Mouse (Mus musculus) cerebellum, adult 18-20 months (tissue): ENCODE measurements around the gene Sstr5.

Experiments
- DNase-seq, 2 experiments: peaks; one replicate each; pipeline ENCODE4 v3.0.0; 2021

Sstr5 gene

DNA sequence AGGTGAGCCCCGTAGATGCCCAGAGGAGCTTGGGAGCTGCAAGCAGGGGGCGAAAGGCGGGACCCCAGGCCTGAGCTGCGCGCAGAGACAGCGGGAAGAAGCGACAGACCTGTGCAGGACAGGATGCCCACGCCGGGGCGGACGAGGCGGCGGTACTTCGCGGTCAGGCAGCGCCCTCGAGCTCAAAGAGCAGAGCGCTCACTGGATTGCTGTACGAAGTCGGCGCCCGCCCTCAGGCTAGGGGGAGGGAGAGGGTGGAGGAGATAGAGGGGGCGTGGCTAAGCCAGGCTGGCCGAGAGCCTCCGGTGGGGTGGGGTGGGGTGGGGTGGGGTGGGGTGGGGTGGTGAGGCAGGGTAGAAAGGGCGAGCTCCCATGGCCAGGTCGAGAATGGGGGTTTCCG lies at the start of gene Sstr5:
Gene Sstr5 (minus strand): TSS at position 276 of the 400 bp plus-strand sequence.
- DNase-seq, result no peak

DNA sequence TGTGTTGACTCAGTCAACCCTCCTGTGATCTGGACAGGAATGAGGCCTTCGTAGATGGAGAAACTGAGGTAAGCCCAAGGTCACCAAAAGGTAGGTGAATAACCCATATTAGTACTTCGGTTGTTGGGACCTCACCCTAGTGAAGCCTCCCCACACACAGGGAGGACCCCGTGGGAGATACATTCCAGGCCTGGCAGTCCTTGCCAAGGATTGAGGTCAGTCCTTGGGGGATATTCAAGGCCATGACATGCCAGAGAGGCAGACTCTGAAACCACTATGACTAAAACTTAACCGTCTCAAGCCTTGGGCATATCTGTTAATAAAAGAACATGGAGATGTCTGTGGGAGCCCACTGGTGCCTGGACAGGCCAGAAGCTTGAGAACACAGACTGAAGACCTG lies 44.7 kb upstream of the Sstr5 start:
- no peak for DNase-seq

DNA sequence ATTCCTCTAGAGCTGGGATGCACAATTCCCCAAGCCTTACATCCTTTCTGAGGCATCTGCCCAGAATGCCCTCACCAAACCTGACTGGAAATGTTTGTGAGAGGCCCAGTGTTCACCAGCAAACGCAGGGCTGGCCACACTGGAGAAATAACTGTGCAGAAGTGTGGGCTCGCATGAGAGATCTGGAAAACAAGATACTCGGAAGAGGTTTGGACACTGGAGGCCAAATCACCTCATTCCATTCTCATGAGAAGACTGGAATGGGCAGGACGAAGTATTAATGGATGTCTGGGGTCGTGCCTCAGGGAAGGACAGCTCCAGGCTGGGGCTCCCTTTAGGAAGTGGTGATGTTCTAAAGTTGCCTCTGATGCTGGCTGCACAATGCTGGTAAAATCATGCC lies 43.6 kb upstream of the Sstr5 start:
- DNase-seq, result no peak

DNA sequence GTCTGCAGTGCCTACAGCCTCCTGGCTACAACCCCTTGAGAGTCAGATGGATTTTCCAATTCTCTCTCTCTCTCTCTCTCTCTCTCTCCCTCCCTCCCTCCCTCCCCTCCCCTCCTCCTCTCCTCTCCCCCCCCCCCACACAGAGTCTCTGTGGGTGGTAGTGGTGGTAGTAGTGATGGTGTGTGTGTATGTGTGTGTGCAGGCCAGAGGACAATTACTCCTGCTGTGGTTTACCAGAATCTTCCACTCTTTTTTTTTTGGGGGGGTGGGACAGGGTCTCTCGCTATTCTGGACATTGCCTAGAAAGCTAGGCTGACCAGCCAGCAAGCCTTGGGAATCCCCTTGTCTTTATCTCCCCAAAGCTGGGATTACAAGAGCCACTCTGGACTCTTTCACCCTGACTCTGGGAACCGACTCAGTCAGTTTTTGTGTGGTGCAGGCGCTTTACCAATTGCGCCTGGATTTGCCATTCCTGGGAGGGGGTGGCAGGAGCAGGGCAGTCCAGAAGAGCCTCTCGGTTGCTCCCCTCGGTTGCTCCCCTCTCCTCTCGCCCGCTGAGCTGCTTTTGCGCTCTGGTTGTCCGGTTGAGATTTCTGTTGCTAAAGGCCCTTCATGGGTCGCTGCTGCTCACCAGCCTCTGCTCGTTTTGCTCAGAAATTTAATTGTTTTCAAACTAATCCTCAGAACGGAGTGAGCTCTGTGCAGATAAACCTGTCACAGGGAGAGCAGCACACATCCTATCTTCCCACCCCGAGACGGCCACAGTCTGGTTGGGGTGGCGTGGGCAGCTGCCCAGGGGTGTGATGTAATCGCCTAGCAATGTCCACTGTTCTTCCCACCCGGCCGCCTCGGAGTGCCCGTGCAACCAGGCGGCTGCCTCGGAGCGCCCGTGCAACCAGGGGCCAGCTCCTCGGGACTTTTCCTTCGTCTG lies 42.1 kb upstream of the Sstr5 start:
- DNase-seq, result no peak

DNA sequence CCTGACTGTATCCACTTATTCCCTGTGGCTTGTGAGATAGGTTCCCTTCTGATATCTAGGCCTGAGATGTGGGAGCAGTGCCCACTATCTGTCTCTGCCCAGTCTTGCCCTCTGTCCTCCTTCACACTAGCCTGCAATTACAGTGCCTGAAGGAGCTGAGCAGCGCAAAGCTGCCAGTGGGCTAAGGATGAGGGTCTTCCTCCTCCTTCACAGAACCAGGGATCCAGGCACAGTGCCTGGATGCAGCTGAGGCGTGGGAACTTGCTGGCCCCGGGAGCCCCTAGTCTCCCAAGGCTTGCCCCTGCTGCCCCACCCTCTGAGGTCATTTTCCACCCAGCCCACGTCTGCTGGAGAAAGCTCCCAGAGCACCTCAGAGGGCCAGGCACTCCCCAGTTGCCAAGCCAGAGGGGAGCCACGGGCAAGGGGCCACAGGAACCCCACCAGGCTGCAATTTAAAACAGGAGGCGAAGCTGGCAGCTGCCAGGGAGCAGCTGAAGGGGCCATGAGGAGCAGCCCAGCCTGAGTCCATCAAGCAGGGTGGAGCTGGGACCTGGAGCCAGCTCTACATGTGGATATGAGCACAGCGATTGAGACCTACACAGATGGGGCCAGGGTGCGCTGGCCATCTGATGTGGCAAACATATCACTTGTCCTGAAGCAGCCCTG lies 33.4 kb upstream of the Sstr5 start:
- DNase-seq, result no peak

DNA sequence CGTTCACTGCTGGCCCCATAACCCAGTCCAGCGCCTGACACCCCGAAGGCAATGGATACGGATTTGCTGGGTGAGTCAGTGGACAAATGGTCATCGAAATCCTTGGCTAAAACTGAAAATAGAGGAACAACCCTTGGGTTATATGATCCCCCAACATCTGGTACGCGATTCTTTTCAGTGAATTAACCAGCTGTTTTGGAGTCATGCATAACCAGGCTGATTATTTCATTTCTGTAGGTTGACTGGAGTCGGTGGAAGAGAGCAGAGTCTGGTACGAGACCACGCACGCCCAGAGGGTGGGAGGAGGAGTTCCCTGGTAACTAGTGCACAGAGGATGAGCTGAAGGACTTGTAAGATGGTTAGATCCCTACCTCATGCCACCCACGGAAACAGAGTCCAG lies 25.0 kb upstream of the Sstr5 start:
- DNase-seq, result no peak

DNA sequence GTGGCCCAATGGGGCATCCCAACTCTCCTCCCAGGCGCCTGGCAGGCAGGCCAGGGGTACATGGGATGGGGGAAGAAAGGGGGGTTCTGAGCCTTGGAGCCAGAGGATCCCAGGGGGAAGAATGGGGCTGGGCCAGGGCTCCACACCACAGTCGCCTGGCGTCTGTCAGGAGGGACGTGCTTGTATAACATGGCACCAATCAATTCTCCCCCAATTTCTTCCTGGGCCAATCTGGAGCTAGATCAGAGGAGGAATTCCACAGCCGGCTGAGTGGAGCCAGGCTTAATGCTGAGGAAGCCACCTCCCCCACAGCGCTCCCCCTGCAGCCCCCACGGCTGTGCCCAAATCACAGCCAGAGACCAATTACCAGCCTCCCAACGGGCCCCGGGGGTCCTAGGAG lies 23.4 kb upstream of the Sstr5 start:
- no peak for DNase-seq

DNA sequence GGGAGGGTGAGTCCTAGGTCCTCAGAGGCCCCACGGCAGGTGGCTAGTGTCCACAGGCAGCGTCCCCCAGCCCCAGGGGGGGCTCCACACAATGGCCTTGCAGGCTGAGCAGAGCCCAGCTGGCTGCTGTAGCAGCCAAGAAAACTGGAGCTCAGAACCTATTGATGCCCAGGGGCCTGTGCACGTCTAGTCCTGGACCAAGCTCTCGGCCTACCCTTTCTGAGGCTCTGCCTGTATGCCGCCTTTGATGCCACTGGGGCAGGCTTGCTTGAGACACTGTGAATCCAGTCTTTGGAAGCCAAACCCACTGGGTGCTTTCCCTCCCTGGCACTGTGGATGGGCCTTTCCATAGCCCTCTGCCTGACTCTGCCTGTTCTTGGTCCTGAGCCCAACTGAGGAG lies 22.4 kb upstream of the Sstr5 start:
- DNase-seq, result peak in 1 of 2 experiments; percentile 11

DNA sequence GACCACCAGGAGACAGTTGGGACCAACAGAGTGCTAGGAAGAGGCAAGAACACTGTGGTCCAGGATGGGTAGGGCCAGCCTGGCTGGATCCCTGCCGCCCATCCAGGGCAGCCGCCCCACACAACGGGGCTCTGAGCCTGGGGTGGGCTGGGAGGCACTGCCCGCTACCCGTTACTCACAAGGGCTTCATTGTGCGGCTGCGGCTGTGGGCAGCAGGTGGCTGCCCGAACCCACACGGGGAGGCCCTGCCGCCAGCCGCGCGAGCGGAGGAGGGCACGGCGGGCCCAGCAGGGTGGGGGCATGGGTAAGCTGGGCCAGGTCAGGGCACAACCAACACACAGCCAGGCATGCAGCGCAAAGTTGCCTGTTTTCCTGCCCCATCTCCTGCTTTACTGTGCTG lies 21.1 kb upstream of the Sstr5 start:
- peak; percentile 13 to 25 for DNase-seq

DNA sequence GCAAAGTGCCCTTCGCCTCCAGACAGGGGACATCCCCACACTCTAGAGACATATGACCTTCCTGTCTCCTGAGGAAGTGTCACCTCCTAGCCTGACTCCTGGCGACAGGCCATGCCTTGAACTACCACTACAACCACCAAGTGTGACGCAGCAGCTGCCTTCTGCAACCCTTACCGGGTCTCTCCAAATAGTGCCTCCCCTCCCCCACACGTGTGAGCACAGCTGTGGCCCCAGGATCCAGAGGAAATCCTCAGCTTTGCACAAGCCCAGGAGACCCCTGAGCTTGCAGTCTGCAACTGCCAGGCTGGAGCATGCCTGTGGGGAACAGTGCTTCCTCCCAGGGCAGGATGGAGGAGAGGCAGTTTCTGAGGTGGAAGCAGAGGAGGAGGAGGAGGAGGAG lies 19.2 kb upstream of the Sstr5 start:
- DNase-seq, result no peak

DNA sequence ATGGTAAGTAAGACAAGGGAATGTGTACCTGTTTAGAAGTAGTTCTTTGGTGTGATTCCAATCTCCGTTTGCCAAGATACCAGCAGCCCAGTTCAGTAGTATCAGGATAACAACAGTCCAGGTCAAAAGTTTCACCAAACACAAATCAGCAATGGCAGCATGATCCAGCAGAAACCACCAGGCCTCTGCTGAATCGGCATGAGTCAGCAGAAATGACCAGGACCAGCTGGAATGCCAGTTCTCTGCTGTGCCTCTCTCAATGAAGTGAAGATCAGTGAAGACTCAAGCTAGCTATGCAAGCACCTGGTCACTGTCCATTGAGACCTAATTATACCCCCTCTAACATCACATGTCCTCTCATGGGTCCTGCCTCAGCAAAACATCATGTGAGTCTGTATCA lies 17.0 kb upstream of the Sstr5 start:
- DNase-seq, result no peak

DNA sequence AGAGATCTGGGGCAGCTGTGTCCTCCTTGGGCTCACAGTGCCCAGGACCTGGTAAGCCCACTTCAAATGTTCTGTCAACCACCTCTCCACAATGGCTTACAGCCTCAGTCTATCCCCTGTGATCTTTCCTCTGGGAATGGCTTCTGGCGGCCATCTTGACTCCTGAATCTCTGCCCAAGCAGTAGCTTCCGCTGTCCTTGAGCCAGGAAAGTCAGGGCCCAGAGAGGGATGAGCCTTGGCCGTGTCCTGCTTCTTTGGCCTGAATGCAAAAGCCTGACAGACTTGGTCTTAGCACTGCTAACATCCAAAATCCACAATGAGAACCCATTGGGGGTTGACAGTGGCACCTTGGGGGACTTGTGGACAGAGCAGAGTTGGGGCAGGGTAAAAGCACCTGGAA lies 14.8 kb upstream of the Sstr5 start:
- DNase-seq, result no peak

DNA sequence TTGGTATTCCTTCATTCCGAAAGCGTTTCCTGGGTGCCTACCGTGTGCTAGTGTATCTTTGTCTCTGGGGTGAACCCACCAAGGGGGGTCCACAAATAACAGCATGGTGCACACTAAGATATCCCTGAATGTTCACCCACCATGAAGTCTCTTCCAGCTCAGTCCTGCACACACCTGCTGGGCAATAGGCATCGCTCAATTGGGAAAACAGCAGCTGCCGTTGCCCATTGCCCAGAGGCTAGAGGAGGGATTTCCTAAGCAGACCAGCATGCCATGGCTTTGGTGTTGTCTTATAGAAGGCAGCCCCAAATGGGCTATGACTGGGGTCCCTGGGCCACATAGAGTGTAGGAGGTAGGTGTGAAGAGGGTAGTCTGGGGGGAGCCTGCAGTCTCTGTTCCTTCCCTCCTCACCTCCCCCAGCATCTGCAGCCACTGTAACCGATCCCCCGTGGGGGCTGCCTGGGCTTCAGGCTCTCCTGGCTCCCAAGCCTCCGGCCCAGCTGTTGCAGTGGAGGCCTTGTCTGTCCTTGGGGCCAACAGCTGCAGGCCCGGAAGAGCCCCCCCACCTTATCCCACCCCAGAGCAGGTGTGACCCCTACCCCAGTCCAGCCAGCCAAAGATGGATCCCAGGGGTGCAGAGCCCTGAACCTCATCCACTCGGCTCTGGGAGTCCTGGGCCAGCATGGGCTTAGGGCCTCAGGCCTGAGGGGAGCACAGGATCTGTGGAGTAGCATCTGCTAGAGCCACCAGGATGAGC lies 13.2 kb upstream of the Sstr5 start:
- DNase-seq, result no peak

DNA sequence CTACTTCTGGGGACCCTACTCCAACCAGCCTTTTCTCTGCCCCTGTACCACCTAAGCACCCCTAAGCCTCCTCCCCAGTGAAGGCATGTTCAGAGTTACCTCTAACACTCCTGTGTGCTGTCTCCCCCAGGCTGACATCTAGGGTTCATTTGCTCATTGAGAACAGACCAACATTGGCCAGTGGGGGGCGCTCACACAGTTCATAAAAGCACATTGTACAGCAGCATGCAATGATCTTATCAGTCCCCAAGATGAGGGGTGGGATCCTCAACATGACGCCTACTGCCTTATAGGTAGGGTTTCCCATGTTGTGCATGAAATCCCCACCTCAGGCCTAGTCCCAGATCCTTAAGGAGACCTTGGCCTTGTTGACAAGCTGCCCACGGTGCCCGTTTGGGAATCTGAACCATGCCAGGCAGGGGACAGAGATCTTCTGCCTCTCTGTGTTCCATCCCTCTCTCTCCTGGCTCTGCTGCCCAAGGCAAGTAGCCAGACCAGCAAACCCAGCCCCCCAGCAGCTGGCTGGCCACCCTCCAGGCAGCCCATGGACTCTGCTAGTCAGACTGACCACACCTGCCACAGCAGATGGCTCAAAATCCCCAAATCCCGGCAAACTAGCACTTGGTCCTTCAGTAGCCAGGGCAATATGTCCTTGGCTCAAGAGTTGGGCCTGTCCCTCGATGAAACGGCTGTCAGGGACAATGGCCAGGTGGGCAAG lies 11.9 kb upstream of the Sstr5 start:
- DNase-seq, result peak; percentile 29 to 56

DNA sequence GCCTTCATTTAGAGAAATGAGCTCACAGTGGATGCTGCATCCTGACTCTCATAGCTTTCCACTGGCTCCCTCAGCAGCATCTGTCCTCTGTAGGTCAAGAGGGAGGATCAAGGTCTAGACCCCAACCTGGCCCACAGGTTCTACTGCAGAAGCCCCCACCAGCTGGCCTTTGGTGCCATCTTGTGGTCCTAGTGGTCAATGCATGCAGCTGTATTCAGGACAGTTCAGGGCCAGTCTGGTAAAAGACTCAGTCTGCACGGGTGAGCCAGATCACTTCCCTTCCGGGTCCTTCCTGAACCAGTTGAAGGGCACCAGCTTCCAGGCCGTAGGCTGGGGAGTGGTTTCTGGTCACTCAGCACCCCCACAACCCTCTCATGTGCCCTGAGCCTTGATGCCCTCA lies 10.7 kb upstream of the Sstr5 start:
- DNase-seq, result peak; percentile 33 to 52

DNA sequence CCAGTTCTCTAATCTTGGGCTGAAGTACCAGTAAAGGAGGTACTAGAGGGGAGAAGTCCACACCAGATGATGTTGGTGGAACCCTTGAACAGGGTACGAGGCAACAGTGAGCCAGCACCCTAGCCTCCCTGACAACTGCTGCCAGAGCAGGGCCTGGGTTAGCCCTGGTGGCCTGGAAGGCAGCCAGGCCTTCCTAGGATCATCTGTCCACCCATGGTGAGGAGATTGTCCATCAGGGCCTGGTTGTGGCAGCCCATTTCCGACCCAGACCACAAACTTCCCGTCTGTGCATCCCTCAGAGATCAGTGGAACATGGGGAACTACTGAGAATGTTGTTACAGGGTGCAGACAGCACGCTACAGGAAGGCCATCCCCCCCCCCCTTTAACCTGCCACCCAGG lies 5.5 kb upstream of the Sstr5 start:
- DNase-seq, result no peak

DNA sequence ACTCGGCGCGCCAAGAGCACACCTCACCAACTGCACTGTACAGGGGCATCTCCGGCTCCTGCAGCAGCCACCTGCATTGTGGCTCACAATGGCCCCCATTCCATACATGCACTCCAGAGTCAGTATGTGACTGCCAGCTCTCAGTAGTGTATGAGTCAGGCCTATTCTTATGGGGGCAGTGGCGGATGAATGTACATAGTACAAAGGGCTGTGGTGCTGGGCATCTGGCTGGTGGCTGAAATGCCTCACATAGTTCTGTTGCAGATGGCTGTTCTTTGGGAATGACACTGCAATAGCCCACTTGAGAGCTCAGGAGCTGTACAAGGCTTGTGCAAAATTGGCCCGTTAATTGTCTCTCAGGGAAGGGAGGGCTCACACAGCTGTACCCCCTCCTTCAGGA lies 15.0 kb downstream of the Sstr5 start:
- no peak for DNase-seq

DNA sequence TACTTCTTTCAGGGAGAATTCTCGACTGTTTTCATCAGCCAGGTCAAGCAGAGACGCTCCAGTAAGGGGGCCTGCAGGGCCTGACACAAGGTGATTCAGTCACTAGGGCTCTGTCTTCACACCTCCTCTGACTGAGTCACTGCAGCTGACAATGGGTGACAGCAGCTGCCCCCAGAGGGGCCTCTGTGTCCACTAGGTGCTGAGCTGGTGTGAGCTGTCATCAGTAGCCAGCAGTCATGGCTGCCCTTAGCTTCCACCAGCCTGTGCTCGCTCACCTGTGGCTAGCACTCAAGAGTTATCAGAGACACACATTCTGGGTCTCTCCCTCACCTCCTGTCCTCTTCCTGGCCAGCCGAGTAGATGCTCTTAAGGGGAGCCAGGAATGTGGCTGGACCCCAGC lies 16.3 kb downstream of the Sstr5 start:
- no peak for DNase-seq

DNA sequence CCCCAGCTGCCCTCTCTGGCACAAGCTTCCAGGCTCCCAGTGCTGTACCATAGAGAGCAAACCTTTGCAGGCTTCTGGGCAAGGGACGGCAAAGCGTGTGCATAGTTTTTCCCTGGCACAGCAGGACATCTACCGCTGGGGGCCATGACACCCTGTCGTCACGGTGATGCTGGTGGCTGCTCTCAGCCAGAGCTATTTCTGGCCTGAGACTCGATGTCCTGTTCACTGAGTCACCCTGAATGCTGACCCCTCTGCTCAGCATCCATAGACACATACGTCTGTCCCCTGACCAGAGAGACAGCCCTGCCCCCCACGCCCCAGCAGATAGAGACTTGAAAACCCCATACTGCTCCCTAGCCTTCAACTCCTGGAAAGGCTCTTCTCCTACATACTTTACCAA lies 16.9 kb downstream of the Sstr5 start:
- DNase-seq, result no peak

DNA sequence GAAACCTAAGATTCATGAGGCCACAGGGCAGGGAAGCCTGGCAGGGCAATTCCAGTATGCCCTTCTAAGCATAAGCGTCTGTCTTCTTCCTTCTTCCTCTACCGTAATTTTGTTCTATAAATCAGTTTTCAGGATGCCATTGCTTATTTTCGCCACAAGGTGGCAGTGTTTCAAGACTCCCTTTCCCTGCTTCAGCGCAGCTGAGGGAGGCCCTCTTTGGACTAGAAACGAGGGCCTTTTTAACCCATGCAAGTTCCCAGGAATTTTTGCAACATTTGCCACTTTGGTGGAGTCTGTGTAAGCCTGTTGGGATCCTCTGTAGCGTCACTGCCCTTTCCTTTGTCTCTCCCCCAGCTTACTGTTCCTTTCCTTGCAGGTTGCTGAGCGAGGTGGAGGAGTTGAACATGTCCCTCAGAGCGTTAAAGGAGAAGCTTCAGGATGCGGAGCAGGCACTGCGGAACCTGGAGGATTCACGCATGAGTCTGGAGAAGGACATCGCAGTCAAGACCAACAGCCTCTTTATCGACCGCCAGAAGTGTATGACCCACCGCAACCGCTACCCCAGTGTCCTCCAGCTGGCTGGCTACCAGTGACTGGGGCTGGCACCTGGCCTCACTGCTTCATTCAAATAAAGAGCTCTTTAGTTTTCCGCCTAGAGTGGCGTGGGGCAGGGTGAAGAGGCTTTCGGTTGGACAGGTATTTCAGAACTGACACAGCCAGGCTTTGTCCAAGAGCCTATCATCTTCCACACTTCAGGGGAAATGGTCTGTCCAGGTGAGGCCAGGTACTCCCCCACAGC lies 20.9 kb downstream of the Sstr5 start:
- peak; percentile 49 to 67 for DNase-seq

DNA sequence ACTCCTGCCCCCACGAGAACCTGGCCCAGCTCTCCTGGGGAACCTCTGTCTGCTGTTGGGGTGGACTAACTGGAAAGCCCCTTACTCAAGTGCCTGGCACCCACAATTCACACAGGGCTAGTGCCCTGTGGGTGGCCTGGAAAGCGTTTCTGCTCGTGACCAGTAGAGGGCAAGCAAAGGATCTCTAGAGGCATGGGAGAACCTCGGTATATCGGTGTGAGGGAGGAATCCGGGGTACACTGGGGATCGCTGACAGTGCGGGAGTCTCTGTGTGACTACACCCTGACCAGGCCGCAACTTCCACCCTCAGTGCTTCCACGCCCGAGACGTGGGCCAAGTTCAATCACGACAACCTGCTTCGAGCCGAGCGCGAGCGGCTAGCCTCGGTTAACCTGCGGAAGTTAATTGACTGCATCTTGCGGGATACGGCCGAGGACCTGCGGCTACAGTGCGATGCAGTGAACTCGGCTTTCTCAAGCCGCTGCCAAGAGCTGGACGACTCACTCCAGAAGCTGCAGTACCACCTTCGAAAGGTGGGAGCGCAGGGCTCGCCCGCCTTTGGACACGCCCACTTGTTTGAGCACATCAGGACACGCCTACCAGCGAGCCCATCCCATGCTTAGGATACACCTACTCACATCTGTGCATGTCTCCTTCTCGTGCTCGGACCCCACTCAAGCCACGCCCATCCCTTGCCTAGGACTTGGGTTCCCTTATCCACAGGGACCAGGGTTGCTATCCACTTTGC lies 22.6 kb downstream of the Sstr5 start:
- peak; percentile 37 to 53 for DNase-seq
